In genomic region chr4:111414818-111415488, GRCm38 (mm10) we compare ENCODE assay signal across 8 mouse cellular contexts. TPM values are rescaled to one million over a fixed set of nuclear protein-coding genes. Genes with fewer than 3 reads are reported as not detected.
DNase-seq lines count a peak whose midpoint lies in the region; ATAC-seq and TF ChIP-seq lines count a peak whose summit lies in the region.

TSS of gene Bend5 (plus strand) at chr4:111415006.

- peak within 1 kb of the TSS; percentile 86 for H3K9ac ChIP-seq in intestine, postnatal 0 days (ENCODE audit: low read depth, low read length)
- peak within 1 kb of the TSS; percentile 94 for H3K9ac ChIP-seq in limb, embryonic 12.5 days (replicated peaks)
- peak within 1 kb of the TSS; percentile 98 for H3K9ac ChIP-seq in midbrain, embryonic 13.5 days (replicated peaks)

- TF ChIP-seq CTCF in intestine, postnatal 0 days (IDR thresholded peaks at IDR 0.05; ENCODE audit: low read depth): no peak

- peak within 1 kb of the TSS; percentile 78 for H3K4me3 ChIP-seq in intestine, postnatal 0 days (ENCODE audit: low read depth, low read length)
- peak within 1 kb of the TSS; percentile 86 for H3K4me3 ChIP-seq in limb, embryonic 12.5 days (replicated peaks)
- peak within 1 kb of the TSS; percentile 83 for H3K4me3 ChIP-seq in midbrain, embryonic 13.5 days (replicated peaks)

- no peaks in the 10 kb centered on the region for H3K36me3 ChIP-seq in intestine, postnatal 0 days (ENCODE audit: control insufficient read depth, insufficient read depth)
- peaks cover 17% of the 10 kb centered on the region for H3K36me3 ChIP-seq in limb, embryonic 12.5 days
- H3K36me3 ChIP-seq in midbrain, embryonic 13.5 days: peaks cover 18% of the 10 kb centered on the region

- no peaks in the 10 kb centered on the region for H3K9me3 ChIP-seq in intestine, postnatal 0 days (ENCODE audit: control insufficient read depth)
- no peaks in the 10 kb centered on the region for H3K9me3 ChIP-seq in limb, embryonic 12.5 days
- no peaks in the 10 kb centered on the region for H3K9me3 ChIP-seq in midbrain, embryonic 13.5 days

- peak within 1 kb of the TSS; percentile 80 for H3K27ac ChIP-seq in intestine, postnatal 0 days (ENCODE audit: low read depth, low read length)
- peak within 1 kb of the TSS; percentile 89 for H3K27ac ChIP-seq in limb, embryonic 12.5 days
- H3K27ac ChIP-seq in midbrain, embryonic 13.5 days: peak within 1 kb of the TSS; percentile 93

- ATAC-seq in intestine, postnatal 0 days: peak; percentile 75
- ATAC-seq in limb, embryonic 12.5 days (ENCODE audit: insufficient number of reproducible peaks, insufficient read depth, low FRiP score, low TSS enrichment, low read depth): peak; percentile 97
- ATAC-seq in midbrain, embryonic 13.5 days: peak; percentile 97
- no peak for ATAC-seq in erythroid progenitor cell, adult 5-6 weeks (replicated peaks; ENCODE audit: low FRiP score, poor library complexity, severe bottlenecking)

- WGBS in intestine, postnatal 0 days: under 1% methylated on average over 61 of the region's 66 CpGs
- WGBS in limb, embryonic 12.5 days: under 1% methylated on average over 66 of the region's 66 CpGs
- 1% methylated on average over 66 of the region's 66 CpGs for WGBS in midbrain, embryonic 13.5 days

- peak within 1 kb of the TSS; percentile 93 for H3K4me2 ChIP-seq in intestine, postnatal 0 days (replicated peaks; ENCODE audit: low read depth)
- peak within 1 kb of the TSS; percentile 76 for H3K4me2 ChIP-seq in limb, embryonic 12.5 days
- H3K4me2 ChIP-seq in midbrain, embryonic 13.5 days (replicated peaks): peak within 1 kb of the TSS; percentile 94

- H3K27me3 ChIP-seq in intestine, postnatal 0 days (replicated peaks; ENCODE audit: control insufficient read depth, insufficient read depth, low read length): no peaks in the 10 kb centered on the region
- no peaks in the 10 kb centered on the region for H3K27me3 ChIP-seq in limb, embryonic 12.5 days
- no peaks in the 10 kb centered on the region for H3K27me3 ChIP-seq in midbrain, embryonic 13.5 days

- DNase-seq in adrenal gland, adult 18-20 months (ENCODE audit: low spot score in 2 of 2): peak; percentile 47 to 67
- DNase-seq in embryo, embryonic 11 days: peak; percentile 93
- DNase-seq in heart, adult 18-20 months: peak; percentile 72 to 74
- peak; percentile 48 for DNase-seq in spleen, adult 12 weeks (ENCODE audit: low spot score)

- H3K4me1 ChIP-seq in intestine, postnatal 0 days (replicated peaks; ENCODE audit: control insufficient read depth, insufficient read depth, low read length): peaks cover 9% of the 10 kb centered on the region
- peaks cover 20% of the 10 kb centered on the region for H3K4me1 ChIP-seq in limb, embryonic 12.5 days (replicated peaks)
- H3K4me1 ChIP-seq in midbrain, embryonic 13.5 days (replicated peaks): peaks cover 49% of the 10 kb centered on the region

RNA-seq across cellular contexts. Expression of gene Bend5, which starts in this region (rescaled TPM):
- 1 to 10 TPM; 5.6 to 9.3 TPM for total RNA-seq in adrenal gland, adult 18-20 months (2021)
- 1 to 10 TPM; 5.7 to 7.3 TPM for total RNA-seq in heart, adult 18-20 months (2021)
- polyA plus RNA-seq in intestine, postnatal 0 days (2015; fragmentation: Nextera tagmentation; extraction: Ambion mirVana): 26.7 and 28.0 TPM in 2 replicates
- polyA plus RNA-seq in limb, embryonic 12.5 days (2016; fragmentation: Nextera tagmentation; extraction: Ambion mirVana): 46.0 and 47.6 TPM in 2 replicates
- polyA plus RNA-seq in midbrain, embryonic 13.5 days (2015; fragmentation: Nextera tagmentation; extraction: Ambion mirVana): 71.3 and 71.6 TPM in 2 replicates
- 13.0 TPM in 1 of 2 replicates, not detected in the other for total RNA-seq in erythroid progenitor cell, adult 5-6 weeks (2015; ENCODE audit: low replicate concordance)
- total RNA-seq in erythroid progenitor cell, adult 5-6 weeks (2017; ENCODE audit: low replicate concordance): 2.8 TPM in 1 of 2 replicates, not detected in the other
